Mouse (Mus musculus): ENCODE results near the gene A830031A19Rik. TPM values are rescaled to one million over a fixed set of nuclear protein-coding genes. Genes with fewer than 3 reads are reported as not detected.

Gene A830031A19Rik
- polyA plus RNA-seq, 1 experiment, result not detected

DNA sequence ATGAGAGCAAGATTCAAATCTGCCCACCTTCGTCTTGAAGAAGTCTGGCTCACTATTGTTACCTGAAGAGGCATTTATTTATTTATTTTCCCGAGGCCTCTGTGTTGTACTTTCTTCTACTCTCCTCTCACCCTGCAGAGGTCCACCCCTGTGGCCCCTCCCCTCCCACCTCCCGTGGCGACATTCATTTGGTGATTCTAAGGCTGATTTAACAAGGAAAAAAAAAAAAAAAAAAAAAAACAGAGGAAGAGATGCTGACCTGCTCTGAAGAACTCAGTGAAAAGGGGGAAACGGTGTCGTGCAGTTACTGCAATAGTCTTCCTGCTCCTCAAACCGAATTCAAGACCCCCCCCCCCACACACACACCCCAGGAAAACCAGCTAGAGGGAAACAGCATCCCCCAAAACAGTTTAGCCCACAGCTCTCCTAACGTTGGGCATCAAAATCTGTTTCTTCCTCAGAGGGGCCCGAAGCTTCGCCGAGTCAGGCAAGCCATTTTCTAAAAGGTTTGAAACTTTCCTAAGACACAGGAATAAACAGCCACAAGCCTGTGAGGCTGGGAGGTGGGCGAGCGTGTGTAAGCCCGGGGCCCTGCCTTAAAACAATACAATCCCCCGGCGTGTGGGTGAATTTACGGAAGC is 752 bp upstream of the A830031A19Rik start:
- Histone ChIP-seq H3K27ac (ENCODE audit: insufficient read depth, low read depth, low read length) (peak overlapping the region; percentile 98), H3K4me1 (ENCODE audit: control insufficient read depth, insufficient read depth, low read length) (peaks cover 2% of the 10 kb centered on the region; the same call in 1 of the 2 replicates), H3K4me3 (ENCODE audit: insufficient read depth, low read depth, low read length) (peak overlapping the region; percentile 78)
- WGBS, result 4% methylated on average over 17 of the region's 17 CpGs
- TF ChIP-seq POLR2A (IDR thresholded peaks at IDR 0.05; ENCODE audit: insufficient read depth, low read depth, low read length) (no peak), CTCF (IDR thresholded peaks at IDR 0.05; ENCODE audit: insufficient read depth, low read depth, low read length) (no peak)

DNA sequence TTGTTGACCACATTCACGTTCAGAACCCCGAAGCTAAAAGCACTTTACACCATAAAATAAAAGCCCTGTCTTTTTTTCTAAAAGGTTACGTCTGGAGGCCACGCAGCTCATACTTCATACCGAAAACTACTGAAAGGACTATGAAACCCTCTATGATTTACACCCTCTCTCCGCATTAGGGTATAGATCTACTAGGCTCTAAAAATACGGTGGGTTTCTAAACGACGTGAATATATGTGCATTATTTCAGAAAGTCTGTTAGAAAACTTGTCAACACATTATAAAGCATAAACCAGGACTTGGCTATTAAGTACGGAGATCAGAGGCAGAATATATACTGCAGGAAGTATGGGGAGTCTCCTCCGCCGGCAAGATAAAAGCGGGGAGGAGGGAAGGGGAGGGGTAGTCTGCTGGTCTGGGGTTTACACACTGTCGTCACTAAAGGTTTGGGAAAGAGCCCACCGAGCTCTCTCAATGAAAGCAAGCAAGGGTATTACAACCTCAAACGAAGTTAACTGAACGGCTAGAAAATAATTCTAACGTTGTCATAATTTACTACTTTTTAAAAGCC is 748 bp downstream of the A830031A19Rik start:
- Histone ChIP-seq H3K4me1 (ENCODE audit: control insufficient read depth, insufficient read depth, low read length) (peaks cover 5% of the 10 kb centered on the region; the same call in 1 of the 2 replicates), H3K4me3 (ENCODE audit: insufficient read depth, low read depth, low read length) (peak overlapping the region; percentile 52), H3K27ac (ENCODE audit: insufficient read depth, low read depth, low read length) (peak overlapping the region; percentile 89)
- TF ChIP-seq CTCF (IDR thresholded peaks at IDR 0.05; ENCODE audit: insufficient read depth, low read depth, low read length), result no peak
- no peak for TF ChIP-seq POLR2A (IDR thresholded peaks at IDR 0.05; ENCODE audit: insufficient read depth, low read depth, low read length)
- WGBS, result 9% methylated on average over 18 of the region's 18 CpGs

DNA sequence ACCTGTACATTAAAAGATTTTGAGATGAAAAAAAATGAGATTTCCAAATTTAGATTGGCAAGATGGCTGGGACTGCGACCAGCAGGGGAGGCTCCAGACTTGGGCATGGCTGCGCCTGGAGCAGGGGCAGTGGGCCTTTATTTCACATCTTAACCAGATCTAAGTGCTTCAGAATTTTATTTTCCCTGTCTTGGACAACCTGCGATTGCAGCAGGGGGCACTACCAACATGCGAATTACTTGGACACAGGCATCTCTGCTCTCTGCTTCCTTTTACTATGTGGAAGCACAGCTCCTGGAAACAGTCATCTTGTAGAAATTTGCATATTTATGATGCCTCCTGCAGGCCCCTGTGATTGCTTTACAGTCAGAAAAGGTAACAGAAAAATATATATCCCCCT is 9.5 kb downstream of the A830031A19Rik start:
- Histone ChIP-seq H3K27ac (ENCODE audit: insufficient read depth, low read depth, low read length) (peak overlapping the region; percentile 64; the same call in 1 of the 2 replicates), H3K4me1 (ENCODE audit: control insufficient read depth, insufficient read depth, low read length) (peaks cover 15% of the 10 kb centered on the region), H3K4me3 (ENCODE audit: insufficient read depth, low read depth, low read length) (no peak overlapping the region)
- WGBS, result 32% methylated on average over 4 of the region's 4 CpGs
- TF ChIP-seq CTCF (IDR thresholded peaks at IDR 0.05; ENCODE audit: insufficient read depth, low read depth, low read length), result no peak
- TF ChIP-seq POLR2A (IDR thresholded peaks at IDR 0.05; ENCODE audit: insufficient read depth, low read depth, low read length), result no peak

DNA sequence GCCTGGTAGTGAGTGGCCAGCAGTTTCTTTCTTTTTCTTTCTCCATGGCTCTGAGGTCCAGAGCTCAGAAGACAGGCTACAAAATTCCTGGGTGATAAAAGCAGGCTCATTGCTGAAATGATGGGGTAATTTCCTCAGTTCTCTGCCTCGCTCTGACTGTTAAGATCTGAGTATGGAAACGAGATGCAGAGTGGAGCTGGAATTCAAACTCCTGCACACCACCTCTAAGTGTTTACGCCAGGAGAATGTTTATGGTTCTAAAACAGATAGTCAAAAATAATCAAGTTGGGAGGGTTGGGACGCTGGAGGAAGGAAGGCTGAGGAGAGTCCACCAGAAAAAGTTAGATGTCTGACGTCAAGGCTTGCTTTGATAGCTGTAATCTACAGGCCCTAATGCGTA is 10.6 kb downstream of the A830031A19Rik start:
- no peak overlapping the region for H3K4me3 ChIP-seq (ENCODE audit: insufficient read depth, low read depth, low read length)
- peaks cover 13% of the 10 kb centered on the region for H3K4me1 ChIP-seq (ENCODE audit: control insufficient read depth, insufficient read depth, low read length)
- TF ChIP-seq CTCF (IDR thresholded peaks at IDR 0.05; ENCODE audit: insufficient read depth, low read depth, low read length) (no peak), POLR2A (IDR thresholded peaks at IDR 0.05; ENCODE audit: insufficient read depth, low read depth, low read length) (no peak)
- peak overlapping the region; percentile 68 for H3K27ac ChIP-seq (ENCODE audit: insufficient read depth, low read depth, low read length)
- 49% methylated on average over 6 of the region's 6 CpGs for WGBS

DNA sequence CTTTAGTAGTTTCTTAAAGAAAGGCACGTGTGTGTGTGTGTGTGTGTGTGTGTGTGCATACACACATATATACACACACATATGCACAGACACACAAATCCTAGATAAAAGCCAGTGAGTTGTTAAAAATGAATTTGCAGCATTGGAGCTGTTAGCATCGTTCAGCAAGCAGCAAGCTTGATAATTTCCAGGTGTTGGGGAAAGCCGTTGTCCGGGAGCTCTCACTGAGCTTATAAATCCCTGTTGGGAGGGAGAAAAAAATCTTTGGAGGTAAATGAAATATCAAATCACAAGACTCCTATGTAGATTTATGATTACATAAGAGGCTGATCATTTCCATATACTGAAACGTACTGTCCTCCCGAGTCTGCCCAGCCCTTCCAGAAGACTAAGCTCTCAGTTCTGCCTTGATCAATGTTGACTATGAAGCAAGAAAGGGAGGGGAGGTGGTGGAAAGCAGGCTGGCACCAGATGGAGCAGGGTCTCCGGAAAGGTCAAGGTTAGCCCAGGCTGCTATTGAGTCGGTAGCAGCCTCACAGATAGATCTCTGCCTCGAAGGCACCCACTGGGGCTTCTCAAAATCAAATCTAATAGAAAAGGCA is 12.3 kb downstream of the A830031A19Rik start:
- 40% methylated on average over 9 of the region's 9 CpGs for WGBS
- Histone ChIP-seq H3K4me1 (ENCODE audit: control insufficient read depth, insufficient read depth, low read length) (peaks cover 13% of the 10 kb centered on the region), H3K4me3 (ENCODE audit: insufficient read depth, low read depth, low read length) (no peak overlapping the region), H3K27ac (ENCODE audit: insufficient read depth, low read depth, low read length) (peak overlapping the region; percentile 84)
- TF ChIP-seq CTCF (IDR thresholded peaks at IDR 0.05; ENCODE audit: insufficient read depth, low read depth, low read length) (no peak), POLR2A (IDR thresholded peaks at IDR 0.05; ENCODE audit: insufficient read depth, low read depth, low read length) (no peak)

DNA sequence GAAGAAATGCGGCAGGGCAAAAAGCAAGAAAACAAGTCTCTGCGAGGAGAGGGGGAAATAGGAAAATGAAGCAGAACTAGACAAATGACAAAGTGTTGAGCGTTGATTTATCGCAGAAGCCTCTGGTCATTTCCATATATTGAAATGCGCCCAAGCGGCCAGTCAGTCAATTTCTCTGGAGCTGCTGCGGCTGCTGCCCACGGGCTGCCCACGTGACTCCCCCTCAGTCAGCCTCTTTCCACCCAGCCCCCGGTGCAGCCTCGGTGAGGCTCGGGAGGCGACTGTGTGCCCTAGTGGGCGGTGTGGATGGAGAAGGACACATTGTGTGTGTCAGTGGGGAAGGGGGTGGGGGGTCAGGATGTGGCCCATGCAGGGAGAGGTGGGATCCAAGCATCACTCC is 13.0 kb downstream of the A830031A19Rik start:
- no peak for TF ChIP-seq CTCF (IDR thresholded peaks at IDR 0.05; ENCODE audit: insufficient read depth, low read depth, low read length)
- TF ChIP-seq POLR2A (IDR thresholded peaks at IDR 0.05; ENCODE audit: insufficient read depth, low read depth, low read length), result no peak
- peak overlapping the region; percentile 95 for H3K27ac ChIP-seq (ENCODE audit: insufficient read depth, low read depth, low read length)
- 2% methylated on average over 14 of the region's 14 CpGs for WGBS
- H3K4me3 ChIP-seq (ENCODE audit: insufficient read depth, low read depth, low read length), result peak overlapping the region; percentile 40
- peaks cover 13% of the 10 kb centered on the region for H3K4me1 ChIP-seq (ENCODE audit: control insufficient read depth, insufficient read depth, low read length)

DNA sequence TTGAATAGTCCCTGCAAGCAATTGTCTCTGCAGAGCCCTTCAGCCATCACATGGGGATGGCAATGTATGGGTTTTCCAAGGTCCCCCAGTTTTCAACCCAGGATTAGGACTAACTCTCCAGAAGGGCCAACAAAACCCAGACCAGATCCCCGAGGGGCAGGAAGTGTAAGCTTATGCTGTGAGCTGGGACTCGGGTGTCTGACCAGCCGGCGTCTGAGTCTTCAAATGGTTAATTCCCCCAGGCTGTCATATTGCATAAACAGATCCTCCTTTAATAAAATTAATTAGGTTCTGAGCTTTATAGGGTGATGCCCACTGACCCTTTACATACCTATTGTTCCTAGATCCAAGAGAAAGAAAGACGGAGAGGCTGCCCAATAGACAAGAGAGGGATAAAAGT is 14.4 kb downstream of the A830031A19Rik start:
- TF ChIP-seq CTCF (IDR thresholded peaks at IDR 0.05; ENCODE audit: insufficient read depth, low read depth, low read length) (no peak), POLR2A (IDR thresholded peaks at IDR 0.05; ENCODE audit: insufficient read depth, low read depth, low read length) (no peak)
- Histone ChIP-seq H3K4me1 (ENCODE audit: control insufficient read depth, insufficient read depth, low read length) (peaks cover 13% of the 10 kb centered on the region), H3K4me3 (ENCODE audit: insufficient read depth, low read depth, low read length) (peak overlapping the region; percentile 14), H3K27ac (ENCODE audit: insufficient read depth, low read depth, low read length) (peak overlapping the region; percentile 79)
- WGBS, result 32% methylated on average over 5 of the region's 5 CpGs

DNA sequence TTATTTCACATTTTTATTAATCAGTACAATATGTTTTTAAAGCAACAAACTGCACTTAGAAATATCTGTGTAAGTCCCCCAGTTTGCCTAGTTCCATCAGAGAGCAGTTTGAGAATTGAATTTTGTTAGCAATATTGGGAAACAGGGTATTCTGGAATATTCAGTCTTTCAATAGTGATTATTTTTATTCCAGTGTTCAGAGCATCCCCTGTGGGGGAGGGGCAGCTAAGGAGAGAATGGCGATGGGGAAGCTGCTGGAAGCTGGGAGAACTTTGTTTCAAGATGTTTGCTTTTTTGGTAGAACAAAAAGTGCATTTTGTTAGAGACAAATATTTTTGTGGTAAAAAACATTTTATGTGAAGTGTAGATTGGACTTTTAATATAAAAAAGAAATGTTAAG is 15.7 kb downstream of the A830031A19Rik start:
- 35% methylated on average over 1 of the region's 1 CpGs for WGBS
- Histone ChIP-seq H3K4me3 (ENCODE audit: insufficient read depth, low read depth, low read length) (no peak overlapping the region), H3K27ac (ENCODE audit: insufficient read depth, low read depth, low read length) (no peak overlapping the region), H3K4me1 (ENCODE audit: control insufficient read depth, insufficient read depth, low read length) (peaks cover 11% of the 10 kb centered on the region)
- TF ChIP-seq CTCF (IDR thresholded peaks at IDR 0.05; ENCODE audit: insufficient read depth, low read depth, low read length) (no peak), POLR2A (IDR thresholded peaks at IDR 0.05; ENCODE audit: insufficient read depth, low read depth, low read length) (no peak)

DNA sequence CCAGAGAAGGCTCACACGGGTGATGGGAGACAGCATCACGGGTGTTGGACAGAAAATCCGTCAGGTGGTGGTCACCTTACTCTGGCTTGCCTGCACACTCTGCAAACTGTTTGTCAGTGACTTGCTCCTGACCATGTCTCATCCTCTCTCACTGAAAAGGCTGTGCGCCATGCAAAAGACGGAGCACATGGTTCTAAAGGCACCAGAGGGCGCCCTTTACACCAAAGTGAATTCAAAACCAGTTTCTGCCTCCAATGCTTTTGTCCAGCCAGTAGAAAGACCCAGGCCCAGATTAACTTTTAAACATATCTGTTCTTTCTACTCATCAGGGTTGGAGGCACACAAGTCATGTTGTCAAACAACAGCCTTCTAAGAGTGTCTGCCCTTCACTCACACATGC is 22.0 kb downstream of the A830031A19Rik start:
- 82% methylated on average over 6 of the region's 6 CpGs for WGBS
- TF ChIP-seq POLR2A (IDR thresholded peaks at IDR 0.05; ENCODE audit: insufficient read depth, low read depth, low read length) (no peak), CTCF (IDR thresholded peaks at IDR 0.05; ENCODE audit: insufficient read depth, low read depth, low read length) (no peak)
- Histone ChIP-seq H3K4me3 (ENCODE audit: insufficient read depth, low read depth, low read length) (no peak overlapping the region), H3K27ac (ENCODE audit: insufficient read depth, low read depth, low read length) (no peak overlapping the region), H3K4me1 (ENCODE audit: control insufficient read depth, insufficient read depth, low read length) (0 out of 2 replicates have a peak, but pooled peaks cover 3% of the 10 kb centered on the region)
